Mouse (Mus musculus) lung, adult 2 months (tissue): ENCODE measurements at regions not wholly inside any gene's neighbourhood (a gene's known extent, or its start where the extent isn't known, plus 50 kb on each side); places are given as distances from the start of the nearest gene placed in this dataset.

Experiments used
- CTCF ChIP-seq: fragments of 200-500 bp; IDR thresholded peaks from 2 replicates; pipeline ENCODE4 v1.5.1; 2011; ENCODE audit warnings: mild to moderate bottlenecking, low read length, control low read depth; ENCODE audit not compliant: insufficient read depth
- POLR2A ChIP-seq: fragments of 200-500 bp; IDR thresholded peaks from 2 replicates; pipeline ENCODE4 v1.6.1; 2011; ENCODE audit warnings: low read depth, mild to moderate bottlenecking, control low read depth, low read length, borderline replicate concordance; ENCODE audit errors: extremely low read depth

DNA sequence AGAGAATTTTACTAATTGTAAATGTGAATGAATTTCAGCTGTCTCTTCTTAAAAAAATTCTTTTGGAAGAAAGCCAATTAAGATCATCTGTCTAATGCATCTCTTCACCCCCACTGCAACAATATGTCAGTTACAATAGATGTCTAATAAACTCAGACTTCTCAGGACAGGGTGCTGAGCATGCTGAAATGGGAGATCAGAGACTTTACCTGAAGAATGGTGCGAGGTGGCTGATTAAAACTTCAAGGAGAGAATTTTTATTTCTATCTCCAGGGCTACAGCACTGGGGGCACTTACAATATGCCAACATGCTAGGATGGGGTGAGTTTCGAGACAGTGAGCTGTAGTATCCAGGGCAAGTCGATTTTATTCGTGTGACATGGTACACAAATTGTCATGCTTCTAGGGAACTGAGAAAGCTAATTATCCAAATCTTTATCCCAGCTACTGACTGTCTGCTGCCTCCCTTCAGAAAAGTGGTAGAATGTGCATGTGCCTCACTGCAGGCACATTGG is 449.0 kb upstream of the Fam92a start:
- TF ChIP-seq POLR2A (no peak), CTCF (no peak)
